In the genomic region with DNA sequence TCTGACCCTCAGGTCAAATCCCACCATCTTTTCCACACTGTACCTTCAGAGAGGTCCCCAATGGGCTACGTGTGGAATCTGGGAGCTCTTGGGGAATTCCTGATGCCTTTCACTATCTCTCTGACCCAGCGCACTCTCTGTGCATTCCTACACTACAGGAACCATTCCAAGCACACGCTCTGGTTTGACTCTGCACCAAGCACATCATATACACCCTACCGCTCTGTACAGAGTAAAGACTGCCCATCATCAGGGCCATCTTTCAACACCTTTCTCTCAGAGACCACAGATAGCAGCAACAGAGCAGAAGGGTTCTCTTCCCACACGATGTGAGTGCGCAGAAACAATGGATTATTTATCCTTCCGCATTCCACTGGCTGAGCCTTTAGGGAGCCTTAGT, we compare ENCODE assay signal across 29 mouse cellular contexts. TPM values are rescaled to one million over a fixed set of nuclear protein-coding genes. Genes with fewer than 3 reads are reported as not detected.
DNase-seq lines count a peak whose midpoint lies in the region; ATAC-seq and TF ChIP-seq lines count a peak whose summit lies in the region.
"Had no signal": no experiment of that assay in that cellular context is flagged by ENCODE, and none has a peak within 500 bp of the region (broad histone marks: within the 10 kb centered on the region; RNA-seq: fewer than 3 reads in every experiment).

No protein-coding gene starts in this region.

- H3K27ac ChIP-seq in heart, embryonic 12.5 days (ENCODE audit: poor library complexity, severe bottlenecking) = peak overlapping the region; percentile 34
- peak overlapping the region; percentile 17 for H3K27ac ChIP-seq in heart, postnatal 0 days (ENCODE audit: low read depth)
- peak overlapping the region; percentile 39 for H3K27ac ChIP-seq in lung, postnatal 0 days (ENCODE audit: low read length)
- no peak overlapping the region for H3K27ac ChIP-seq in neural tube, embryonic 15.5 days (replicated peaks)
- H3K27ac ChIP-seq: embryonic facial prominence, embryonic 10.5 days; embryonic facial prominence, embryonic 15.5 days; kidney, embryonic 15.5 days; limb, embryonic 10.5 days; limb, embryonic 15.5 days; liver, embryonic 13.5 days; macrophage; midbrain, embryonic 13.5 days; neural tube, embryonic 13.5 days had no signal

- 15% methylated on average over 7 of the region's 7 CpGs for WGBS in heart, embryonic 12.5 days
- 22% methylated on average over 7 of the region's 7 CpGs for WGBS in heart, postnatal 0 days
- WGBS in lung, postnatal 0 days = 60% methylated on average over 7 of the region's 7 CpGs
- WGBS in neural tube, embryonic 15.5 days = 86% methylated on average over 7 of the region's 7 CpGs

- TF ChIP-seq EP300 in heart, postnatal 0 days (IDR thresholded peaks at IDR 0.05; ENCODE audit: low read depth) = no peak
- TF ChIP-seq EP300 in lung, postnatal 0 days (IDR thresholded peaks at IDR 0.05) = no peak

- H3K27me3 ChIP-seq in heart, embryonic 12.5 days (replicated peaks) = no peaks in the 10 kb centered on the region
- H3K27me3 ChIP-seq in heart, postnatal 0 days (ENCODE audit: control insufficient read depth, insufficient read depth, low read length) = no peaks in the 10 kb centered on the region
- no peaks in the 10 kb centered on the region for H3K27me3 ChIP-seq in lung, postnatal 0 days (replicated peaks; ENCODE audit: insufficient read depth, low read length)
- H3K27me3 ChIP-seq in neural tube, embryonic 15.5 days (replicated peaks) = no peaks in the 10 kb centered on the region
- H3K27me3 ChIP-seq: embryonic facial prominence, embryonic 15.5 days; kidney, embryonic 15.5 days; limb, embryonic 15.5 days; midbrain, embryonic 13.5 days; neural tube, embryonic 13.5 days had no signal

- no peak for ATAC-seq in heart, embryonic 12.5 days (ENCODE audit: insufficient number of reproducible peaks, low FRiP score)
- ATAC-seq in heart, postnatal 0 days (ENCODE audit: insufficient read depth, low read depth) = peak; percentile 55
- ATAC-seq in lung, postnatal 0 days = no peak
- no peak for ATAC-seq in neural tube, embryonic 15.5 days (ENCODE audit: low FRiP score)
- ATAC-seq: activated CD4-positive, CD25-positive, alpha-beta regulatory T cell, adult 4 months; forebrain, embryonic 14.5 days; hindbrain, embryonic 16.5 days; midbrain, embryonic 13.5 days had no signal

- H3K9me3 ChIP-seq in heart, embryonic 12.5 days (replicated peaks) = no peaks in the 10 kb centered on the region
- H3K9me3 ChIP-seq in heart, postnatal 0 days (replicated peaks; ENCODE audit: control insufficient read depth, low read length) = no peaks in the 10 kb centered on the region
- no peaks in the 10 kb centered on the region for H3K9me3 ChIP-seq in lung, postnatal 0 days (ENCODE audit: low read length)
- no peaks in the 10 kb centered on the region for H3K9me3 ChIP-seq in neural tube, embryonic 15.5 days (replicated peaks)
- H3K9me3 ChIP-seq: embryonic facial prominence, embryonic 10.5 days; embryonic facial prominence, embryonic 15.5 days; kidney, embryonic 15.5 days; limb, embryonic 10.5 days; limb, embryonic 15.5 days; liver, embryonic 13.5 days; midbrain, embryonic 13.5 days; neural tube, embryonic 13.5 days had no signal

- peaks cover 84% of the 10 kb centered on the region for H3K4me1 ChIP-seq in heart, embryonic 12.5 days (replicated peaks)
- peaks cover 81% of the 10 kb centered on the region for H3K4me1 ChIP-seq in heart, postnatal 0 days (ENCODE audit: control insufficient read depth, insufficient read depth)
- peaks cover 54% of the 10 kb centered on the region for H3K4me1 ChIP-seq in lung, postnatal 0 days (ENCODE audit: insufficient read depth, low read depth, low read length)
- peaks cover 13% of the 10 kb centered on the region; the same call in 1 of the 2 replicates for H3K4me1 ChIP-seq in neural tube, embryonic 15.5 days

- H3K36me3 ChIP-seq in heart, embryonic 12.5 days = no peaks in the 10 kb centered on the region
- H3K36me3 ChIP-seq in heart, postnatal 0 days (replicated peaks; ENCODE audit: control insufficient read depth, insufficient read depth, low read length) = no peaks in the 10 kb centered on the region
- H3K36me3 ChIP-seq in lung, postnatal 0 days (ENCODE audit: insufficient read depth, low read length) = no peaks in the 10 kb centered on the region; the same call in 1 of the 2 replicates
- no peaks in the 10 kb centered on the region for H3K36me3 ChIP-seq in neural tube, embryonic 15.5 days
- H3K36me3 ChIP-seq: embryonic facial prominence, embryonic 15.5 days; limb, embryonic 15.5 days; liver, embryonic 13.5 days; midbrain, embryonic 13.5 days; neural tube, embryonic 13.5 days had no signal

- intact Hi-C loops in heart, postnatal 10 days (cut with DNase I) = loop anchor here (10.0 kb wide), 1 partner anchor 280 kb away; a partner anchor contains a TSS

- no peak for DNase-seq in heart, postnatal 10 days
- no peak for DNase-seq in heart, postnatal 0 days (ENCODE audit: low spot score)
- no peak for DNase-seq in heart, adult 9 months (ENCODE audit: low spot score in 2 of 2)
- no peak for DNase-seq in lung, postnatal 0 days (ENCODE audit: low spot score)
- no peak for DNase-seq in lung, postnatal 10 days
- DNase-seq: adrenal gland, adult 2 months; adrenal gland, postnatal 36 days; cerebellum, adult 2 months; cerebellum, postnatal 25 days; kidney, adult 18-20 months; kidney, postnatal 25 days; liver, embryonic 13.5 days; lung, adult 18-20 months; thymus, adult 2 months; thymus, postnatal 36 days had no signal

- H3K9ac ChIP-seq in heart, embryonic 12.5 days = no peak overlapping the region
- H3K9ac ChIP-seq in heart, postnatal 0 days (replicated peaks; ENCODE audit: low read depth, low read length) = no peak overlapping the region
- no peak overlapping the region for H3K9ac ChIP-seq in lung, postnatal 0 days (replicated peaks; ENCODE audit: low read depth)
- no peak overlapping the region for H3K9ac ChIP-seq in neural tube, embryonic 15.5 days (replicated peaks)
- H3K9ac ChIP-seq: embryonic facial prominence, embryonic 15.5 days; kidney, embryonic 15.5 days; limb, embryonic 15.5 days; liver, embryonic 13.5 days; midbrain, embryonic 13.5 days; neural tube, embryonic 13.5 days had no signal

- peak overlapping the region; percentile 30 for H3K4me2 ChIP-seq in heart, embryonic 12.5 days
- H3K4me2 ChIP-seq in heart, postnatal 0 days (ENCODE audit: low read depth, low read length) = peak overlapping the region; percentile 3
- no peak overlapping the region for H3K4me2 ChIP-seq in lung, postnatal 0 days (replicated peaks; ENCODE audit: low read depth, low read length)
- no peak overlapping the region for H3K4me2 ChIP-seq in neural tube, embryonic 15.5 days
- H3K4me2 ChIP-seq: embryonic facial prominence, embryonic 15.5 days; kidney, embryonic 15.5 days; limb, embryonic 15.5 days; liver, embryonic 13.5 days; midbrain, embryonic 13.5 days; neural tube, embryonic 13.5 days had no signal

- H3K4me3 ChIP-seq in heart, embryonic 12.5 days = no peak overlapping the region
- H3K4me3 ChIP-seq in heart, postnatal 0 days (ENCODE audit: low read depth, low read length) = no peak overlapping the region
- H3K4me3 ChIP-seq in lung, postnatal 0 days (ENCODE audit: low read depth, low read length) = no peak overlapping the region
- H3K4me3 ChIP-seq in neural tube, embryonic 15.5 days (replicated peaks) = no peak overlapping the region
- H3K4me3 ChIP-seq: embryonic facial prominence, embryonic 10.5 days; embryonic facial prominence, embryonic 15.5 days; kidney, embryonic 15.5 days; limb, embryonic 10.5 days; limb, embryonic 15.5 days; liver, embryonic 13.5 days; midbrain, embryonic 13.5 days; neural tube, embryonic 13.5 days had no signal

- TF ChIP-seq CTCF in heart, postnatal 0 days (IDR thresholded peaks at IDR 0.05; ENCODE audit: low read depth) = no peak
- no peak for TF ChIP-seq CTCF in lung, postnatal 0 days (IDR thresholded peaks at IDR 0.05)

RNA-seq across cellular contexts. Expression of a gene that starts 38.2 kb away (rescaled TPM):
- 117 and 129 TPM in 2 replicates for polyA plus RNA-seq in heart, embryonic 12.5 days (2016; fragmentation: Nextera tagmentation; extraction: Ambion mirVana)
- total RNA-seq in heart, postnatal 10 days (2021) = 100 to 1,000 TPM; 697 to 713 TPM
- 315 and 329 TPM in 2 replicates for total RNA-seq in heart, postnatal 0 days (2014; rRNA removed; ENCODE audit: low replicate concordance)
- polyA plus RNA-seq in heart, postnatal 0 days (2015; fragmentation: Nextera tagmentation; extraction: Ambion mirVana) = 87.7 and 98.5 TPM in 2 replicates
- polyA plus RNA-seq in lung, postnatal 0 days (2015; fragmentation: Nextera tagmentation; extraction: Ambion mirVana) = 183 and 189 TPM in 2 replicates
- 35.4 and 43.7 TPM in 2 replicates for polyA plus RNA-seq in neural tube, embryonic 15.5 days (2015; fragmentation: Nextera tagmentation; extraction: Ambion mirVana)
- polyA plus RNA-seq: activated CD4-positive, CD25-positive, alpha-beta regulatory T cell, adult 4 months had no signal

RNA-seq across cellular contexts. Expression of a gene that starts 38.2 kb away (rescaled TPM):
- polyA plus RNA-seq in heart, embryonic 12.5 days (2016; fragmentation: Nextera tagmentation; extraction: Ambion mirVana) = 240 and 249 TPM in 2 replicates
- 1,000 to 10,000 TPM; 1,260 to 1,378 TPM for total RNA-seq in heart, postnatal 10 days (2021)
- total RNA-seq in heart, postnatal 0 days (2014; rRNA removed; ENCODE audit: low replicate concordance) = 921 and 1,061 TPM in 2 replicates
- polyA plus RNA-seq in heart, postnatal 0 days (2015; fragmentation: Nextera tagmentation; extraction: Ambion mirVana) = 163 and 191 TPM in 2 replicates
- 346 and 376 TPM in 2 replicates for polyA plus RNA-seq in lung, postnatal 0 days (2015; fragmentation: Nextera tagmentation; extraction: Ambion mirVana)
- polyA plus RNA-seq in neural tube, embryonic 15.5 days (2015; fragmentation: Nextera tagmentation; extraction: Ambion mirVana) = 79.3 and 96.2 TPM in 2 replicates
- total RNA-seq: megakaryocyte-erythroid progenitor cell, adult 5-6 weeks had no signal
- polyA plus RNA-seq: activated CD4-positive, CD25-positive, alpha-beta regulatory T cell, adult 4 months had no signal

Comparison
In these comparisons a context has a peak if more than half of its experiments do, and no peak if none do; other contexts are left out.
1. H3K4me2 ChIP-seq: peak in heart, embryonic 12.5 days (single experiment) and heart, postnatal 0 days (single experiment); none in lung, postnatal 0 days (single experiment) and neural tube, embryonic 15.5 days (single experiment).